Mouse (Mus musculus): Measurements from ENCODE around the gene Rasl11b.

- TF ChIP-seq POLR2A (IDR thresholded peaks at IDR 0.05; ENCODE audit: extremely low read depth, insufficient read depth, low read length), result no peak
- TF ChIP-seq CTCF (IDR thresholded peaks at IDR 0.05; ENCODE audit: extremely low read depth, insufficient read depth, low read length), result no peak
Measured at GRCm38 (mm10) chr5:74159906-74160305, 35.2 kb upstream of the Rasl11b start.

Data from cortical plate, adult 2 months (tissue).